Mouse (Mus musculus) frontal cortex, postnatal 10 days (tissue): ENCODE results near the gene Dydc2.

Source experiments
- DNase-seq, 2 experiments: peaks; one replicate each; pipeline ENCODE4 v3.0.0; 2022; ENCODE audit warnings: low spot score in 2 of 2, mixed read lengths in 1 of 2

The Dydc2 gene

GRCm38 (mm10) chr14:41035146-41035798 lies 33.7 kb downstream of the Dydc2 start:
- peak in 1 of 2 experiments; percentile 30 for DNase-seq

GRCm38 (mm10) chr14:41033135-41034110 lies 35.6 kb downstream of the Dydc2 start:
- peak; percentile 65 to 83 for DNase-seq

- DNase-seq = no peak
Observed at GRCm38 (mm10) chr14:41030989-41031513, 38.0 kb downstream of the Dydc2 start.

GRCm38 (mm10) chr14:41029303-41029702 lies 39.7 kb downstream of the Dydc2 start:
- DNase-seq = no peak

- no peak for DNase-seq
Observed at GRCm38 (mm10) chr14:41025594-41026284, 43.3 kb downstream of the Dydc2 start.

GRCm38 (mm10) chr14:41025087-41025486 lies 43.9 kb downstream of the Dydc2 start:
- no peak for DNase-seq

GRCm38 (mm10) chr14:41021246-41021645 lies 47.8 kb downstream of the Dydc2 start:
- DNase-seq = no peak

GRCm38 (mm10) chr14:41017460-41017859 lies 51.5 kb downstream of the Dydc2 start:
- no peak for DNase-seq

- DNase-seq = no peak
Observed at GRCm38 (mm10) chr14:41014701-41015240, 54.2 kb downstream of the Dydc2 start.

- DNase-seq = peak; percentile 87 to 91
Observed at GRCm38 (mm10) chr14:41013630-41014613, 55.1 kb downstream of the Dydc2 start, which contains the start of gene Fam213a. Fam213a (minus strand) TSS chr14:41013788.

GRCm38 (mm10) chr14:41013143-41013542 lies 55.9 kb downstream of the Dydc2 start:
- DNase-seq = no peak

GRCm38 (mm10) chr14:41011916-41012315 lies 57.1 kb downstream of the Dydc2 start:
- DNase-seq = no peak

- no peak for DNase-seq
Observed at GRCm38 (mm10) chr14:41008138-41008537, 60.9 kb downstream of the Dydc2 start.

- DNase-seq = no peak
Observed at GRCm38 (mm10) chr14:41007641-41008040, 61.4 kb downstream of the Dydc2 start.

- no peak for DNase-seq
Observed at GRCm38 (mm10) chr14:41006899-41007298, 62.1 kb downstream of the Dydc2 start.

GRCm38 (mm10) chr14:41006263-41006662 lies 62.7 kb downstream of the Dydc2 start:
- no peak for DNase-seq

GRCm38 (mm10) chr14:41005716-41006115 lies 63.3 kb downstream of the Dydc2 start:
- DNase-seq = no peak

- DNase-seq = no peak
Observed at GRCm38 (mm10) chr14:41004201-41005141, 64.5 kb downstream of the Dydc2 start.

- DNase-seq = no peak
Observed at GRCm38 (mm10) chr14:41001576-41001975, 67.4 kb downstream of the Dydc2 start.
